Mouse (Mus musculus) olfactory bulb, adult 2 months (tissue): ENCODE measurements around the gene Gtf3c1. TPM values are rescaled to one million over a fixed set of nuclear protein-coding genes. Genes with fewer than 3 reads are reported as not detected.

Source experiments
- H3K27ac ChIP-seq: fragments of 200-500 bp; 2 replicates; pipeline ENCODE4 v1.5.1; 2012; ENCODE audit warnings: low read depth, low read length; ENCODE audit not compliant: insufficient read depth
- H3K4me1 ChIP-seq: fragments of 200-500 bp; 2 replicates; pipeline ENCODE4 v1.6.1; 2012; ENCODE audit warnings: low read length; ENCODE audit not compliant: control insufficient read depth, insufficient read depth
- H3K4me3 ChIP-seq: fragments of 200-500 bp; 2 replicates; pipeline ENCODE4 v1.5.1; 2012; ENCODE audit warnings: mild to moderate bottlenecking, low read depth, low read length, moderate library complexity; ENCODE audit not compliant: insufficient read depth
- CTCF ChIP-seq: fragments of 200-500 bp; IDR thresholded peaks from 2 replicates; pipeline ENCODE4 v1.5.1; 2012; ENCODE audit warnings: low read depth, mild to moderate bottlenecking, low read length, moderate library complexity; ENCODE audit not compliant: insufficient read depth
- POLR2A ChIP-seq: fragments of 200-500 bp; IDR thresholded peaks from 2 replicates; pipeline ENCODE4 v1.6.1; 2012; ENCODE audit warnings: mild to moderate bottlenecking, low read depth, low read length, moderate library complexity; ENCODE audit not compliant: insufficient read depth
- WGBS: fragments of 180-500 bp; shearing (Covaris S2); methylation state at CpG from one replicate; pipeline ENCODE4 v1.1.7; 2018; 5-methylcytosine and 5-hydroxymethylcytosine counted together
- polyA plus RNA-seq: library from polyadenylated mRNA; stranded (reverse); fragments of >200 nt; gene quantifications from 2 replicates; pipeline ENCODE4 v1.2.4, GENCODE M21; 2012; ENCODE audit warnings: low replicate concordance; ENCODE audit not compliant: missing spikeins, insufficient read depth, insufficient read length

Gene Gtf3c1
- polyA plus RNA-seq, 1 experiment, result not detected

- TF ChIP-seq CTCF, result no peak
- TF ChIP-seq POLR2A, result no peak
- WGBS, result 80% methylated on average over 2 of the region's 2 CpGs
Measured at GRCm38 (mm10) chr7:125740521-125740920, 32.9 kb upstream of the Gtf3c1 start.

GRCm38 (mm10) chr7:125736366-125737015, 28.9 kb upstream of the Gtf3c1 start:
- 89% methylated on average over 4 of the region's 4 CpGs for WGBS
- no peak overlapping the region for H3K4me3 ChIP-seq
- H3K27ac ChIP-seq, result no peak overlapping the region
- TF ChIP-seq POLR2A (no peak), CTCF (no peak)
- no peaks in the 10 kb centered on the region for H3K4me1 ChIP-seq

More at GRCm38 (mm10) chr7:125740521-125740920, 32.9 kb upstream of the Gtf3c1 start:
- H3K4me1 ChIP-seq, result no peaks in the 10 kb centered on the region
- no peak overlapping the region for H3K27ac ChIP-seq
- H3K4me3 ChIP-seq, result no peak overlapping the region

- TF ChIP-seq CTCF, result no peak
- no peak for TF ChIP-seq POLR2A
- Histone ChIP-seq H3K4me1 (no peaks in the 10 kb centered on the region), H3K4me3 (no peak overlapping the region), H3K27ac (no peak overlapping the region)
- WGBS, result 90% methylated on average over 4 of the region's 4 CpGs
Measured at GRCm38 (mm10) chr7:125733791-125734190, 26.2 kb upstream of the Gtf3c1 start.

DNA sequence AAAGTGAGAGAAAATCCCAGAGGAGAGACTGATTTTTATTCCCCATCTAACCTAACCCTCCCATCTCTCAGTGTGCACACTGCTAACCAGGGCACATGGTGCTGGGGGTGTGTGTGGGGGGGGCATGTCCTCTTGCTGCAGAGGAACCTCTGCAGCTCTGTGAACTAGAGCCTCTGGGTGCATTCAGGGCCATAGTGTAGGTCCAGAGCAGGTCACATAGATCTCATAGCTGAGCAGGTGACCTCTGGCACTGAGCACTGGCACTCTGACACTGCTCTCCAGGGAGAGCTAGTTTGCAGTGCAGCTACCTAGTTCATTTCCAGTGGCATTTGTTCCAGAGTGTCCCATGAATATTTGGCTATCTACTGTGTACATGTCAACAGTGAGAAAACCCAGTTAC, 24.1 kb upstream of the Gtf3c1 start:
- no peaks in the 10 kb centered on the region for H3K4me1 ChIP-seq
- TF ChIP-seq CTCF, result no peak
- TF ChIP-seq POLR2A, result no peak
- no peak overlapping the region for H3K4me3 ChIP-seq
- H3K27ac ChIP-seq, result no peak overlapping the region

GRCm38 (mm10) chr7:125723189-125723972, 15.8 kb upstream of the Gtf3c1 start:
- H3K4me1 ChIP-seq, result peaks cover 3% of the 10 kb centered on the region
- 20% methylated on average over 5 of the region's 5 CpGs for WGBS
- TF ChIP-seq CTCF (no peak), POLR2A (no peak)
- H3K4me3 ChIP-seq, result no peak overlapping the region
- no peak overlapping the region for H3K27ac ChIP-seq

- Histone ChIP-seq H3K4me1 (peaks cover 3% of the 10 kb centered on the region), H3K4me3 (no peak overlapping the region), H3K27ac (no peak overlapping the region)
- TF ChIP-seq CTCF (no peak), POLR2A (no peak)
Measured at GRCm38 (mm10) chr7:125722127-125722526, 14.5 kb upstream of the Gtf3c1 start.

GRCm38 (mm10) chr7:125721033-125721432, 13.5 kb upstream of the Gtf3c1 start:
- WGBS, result 82% methylated on average over 4 of the region's 4 CpGs

GRCm38 (mm10) chr7:125720370-125720769, 12.8 kb upstream of the Gtf3c1 start:
- H3K4me1 ChIP-seq, result peaks cover 3% of the 10 kb centered on the region
- no peak overlapping the region for H3K4me3 ChIP-seq
- WGBS, result 54% methylated on average over 5 of the region's 5 CpGs
- no peak overlapping the region for H3K27ac ChIP-seq
- TF ChIP-seq POLR2A (no peak), CTCF (no peak)

More at GRCm38 (mm10) chr7:125721033-125721432, 13.5 kb upstream of the Gtf3c1 start:
- no peak for TF ChIP-seq CTCF
- TF ChIP-seq POLR2A, result no peak
- peaks cover 3% of the 10 kb centered on the region for H3K4me1 ChIP-seq
- H3K4me3 ChIP-seq, result no peak overlapping the region
- H3K27ac ChIP-seq, result no peak overlapping the region

- H3K4me3 ChIP-seq, result no peak overlapping the region
- no peaks in the 10 kb centered on the region for H3K4me1 ChIP-seq
- TF ChIP-seq POLR2A (no peak), CTCF (no peak)
- H3K27ac ChIP-seq, result no peak overlapping the region
Measured at GRCm38 (mm10) chr7:125717612-125718011, 10.0 kb upstream of the Gtf3c1 start.

DNA sequence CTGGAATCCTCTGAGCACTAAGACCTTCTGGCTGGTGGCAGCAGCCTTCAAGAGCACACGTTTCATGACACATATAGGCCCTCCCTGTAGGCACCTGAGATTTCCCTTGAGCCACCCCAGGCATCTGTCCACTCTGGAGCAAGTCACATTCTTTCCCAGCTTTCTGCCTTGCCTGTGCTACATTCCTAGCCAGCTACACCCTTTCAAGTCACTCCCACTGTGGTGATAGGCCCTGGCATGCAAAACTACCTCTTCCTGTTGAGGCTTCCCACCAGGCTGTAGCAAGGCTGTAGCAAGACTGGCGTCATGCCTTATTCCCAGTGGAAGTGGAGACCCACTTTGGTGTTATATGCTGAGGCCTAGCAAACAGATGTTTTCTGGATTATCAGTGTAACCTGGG, 9.1 kb upstream of the Gtf3c1 start:
- Histone ChIP-seq H3K27ac (no peak overlapping the region), H3K4me1 (no peaks in the 10 kb centered on the region), H3K4me3 (no peak overlapping the region)
- WGBS, result 70% methylated on average over 2 of the region's 2 CpGs
- TF ChIP-seq CTCF, result no peak
- TF ChIP-seq POLR2A, result no peak
